Mouse (Mus musculus): ENCODE measurements around the gene Galnt10. TPM values are rescaled to one million over a fixed set of nuclear protein-coding genes. Genes with fewer than 3 reads are reported as not detected.
A peak's percentile ranks its signal among the peaks of the same experiment; 100 is the strongest.

The Galnt10 gene
- polyA plus RNA-seq, 1 experiment from 2014 or later, result 13.3 TPM

GRCm38 (mm10) chr11:57797828-57798227 lies 152.6 kb downstream of the Galnt10 start:
- 78% methylated on average over 9 of the region's 9 CpGs for WGBS
- Histone ChIP-seq H3K36me3 (ENCODE audit: control insufficient read depth, insufficient read depth) (no peaks in the 10 kb centered on the region), H3K27ac (ENCODE audit: low read length) (no peak overlapping the region)

DNA sequence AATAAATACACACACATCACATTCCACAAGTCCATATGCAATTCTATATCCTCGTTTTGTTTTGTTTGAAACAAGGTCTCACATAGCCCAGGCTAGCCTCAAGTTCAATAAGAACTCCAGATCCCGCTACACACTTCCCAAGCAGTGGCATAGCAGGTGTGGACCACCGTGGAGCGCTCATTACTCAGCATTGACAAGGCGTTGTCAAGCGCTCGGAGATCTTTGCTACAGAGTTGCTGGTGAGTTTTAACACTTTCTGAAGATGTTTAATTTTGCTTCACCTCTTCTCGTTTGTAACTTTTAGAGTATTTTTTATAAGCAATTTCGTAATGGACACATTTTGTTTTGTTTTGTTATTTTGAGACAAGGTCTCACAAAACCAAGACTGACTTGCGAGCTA lies 154.2 kb downstream of the Galnt10 start:
- WGBS, result 83% methylated on average over 10 of the region's 10 CpGs

More at GRCm38 (mm10) chr11:57797828-57798227, 152.6 kb downstream of the Galnt10 start:
- no peak overlapping the region for H3K9ac ChIP-seq (replicated peaks; ENCODE audit: low read depth, low read length)
- peaks cover 14% of the 10 kb centered on the region for H3K4me1 ChIP-seq (replicated peaks; ENCODE audit: control insufficient read depth, insufficient read depth, low read length)
- H3K4me2 ChIP-seq (ENCODE audit: low read length), result no peak overlapping the region
- H3K9me3 ChIP-seq (ENCODE audit: control insufficient read depth, low read length), result no peaks in the 10 kb centered on the region
- H3K27me3 ChIP-seq (replicated peaks; ENCODE audit: control insufficient read depth, insufficient read depth, low read length), result no peaks in the 10 kb centered on the region
- no peak for ATAC-seq
- no peak overlapping the region for H3K4me3 ChIP-seq (replicated peaks; ENCODE audit: low read length)

GRCm38 (mm10) chr11:57800266-57800951 lies 155.2 kb downstream of the Galnt10 start:
- Histone ChIP-seq H3K27ac (ENCODE audit: low read length) (no peak overlapping the region), H3K4me1 (replicated peaks; ENCODE audit: control insufficient read depth, insufficient read depth, low read length) (peaks cover 21% of the 10 kb centered on the region), H3K27me3 (replicated peaks; ENCODE audit: control insufficient read depth, insufficient read depth, low read length) (no peaks in the 10 kb centered on the region), H3K36me3 (ENCODE audit: control insufficient read depth, insufficient read depth) (no peaks in the 10 kb centered on the region), H3K9me3 (ENCODE audit: control insufficient read depth, low read length) (no peaks in the 10 kb centered on the region), H3K4me2 (ENCODE audit: low read length) (peak overlapping the region; percentile 92), H3K4me3 (replicated peaks; ENCODE audit: low read length) (peak overlapping the region; percentile 91), H3K9ac (replicated peaks; ENCODE audit: low read depth, low read length) (peak overlapping the region; percentile 64)
- 19% methylated on average over 22 of the region's 22 CpGs for WGBS
- ATAC-seq, result no peak

More for the DNA sequence above, 154.2 kb downstream of the Galnt10 start:
- no peak overlapping the region for H3K4me2 ChIP-seq (ENCODE audit: low read length)
- H3K36me3 ChIP-seq (ENCODE audit: control insufficient read depth, insufficient read depth), result no peaks in the 10 kb centered on the region
- H3K27ac ChIP-seq (ENCODE audit: low read length), result no peak overlapping the region
- no peak overlapping the region for H3K4me3 ChIP-seq (replicated peaks; ENCODE audit: low read length)
- H3K27me3 ChIP-seq (replicated peaks; ENCODE audit: control insufficient read depth, insufficient read depth, low read length), result no peaks in the 10 kb centered on the region
- no peak for ATAC-seq
- peaks cover 21% of the 10 kb centered on the region for H3K4me1 ChIP-seq (replicated peaks; ENCODE audit: control insufficient read depth, insufficient read depth, low read length)
- no peaks in the 10 kb centered on the region for H3K9me3 ChIP-seq (ENCODE audit: control insufficient read depth, low read length)
- no peak overlapping the region for H3K9ac ChIP-seq (replicated peaks; ENCODE audit: low read depth, low read length)

DNA sequence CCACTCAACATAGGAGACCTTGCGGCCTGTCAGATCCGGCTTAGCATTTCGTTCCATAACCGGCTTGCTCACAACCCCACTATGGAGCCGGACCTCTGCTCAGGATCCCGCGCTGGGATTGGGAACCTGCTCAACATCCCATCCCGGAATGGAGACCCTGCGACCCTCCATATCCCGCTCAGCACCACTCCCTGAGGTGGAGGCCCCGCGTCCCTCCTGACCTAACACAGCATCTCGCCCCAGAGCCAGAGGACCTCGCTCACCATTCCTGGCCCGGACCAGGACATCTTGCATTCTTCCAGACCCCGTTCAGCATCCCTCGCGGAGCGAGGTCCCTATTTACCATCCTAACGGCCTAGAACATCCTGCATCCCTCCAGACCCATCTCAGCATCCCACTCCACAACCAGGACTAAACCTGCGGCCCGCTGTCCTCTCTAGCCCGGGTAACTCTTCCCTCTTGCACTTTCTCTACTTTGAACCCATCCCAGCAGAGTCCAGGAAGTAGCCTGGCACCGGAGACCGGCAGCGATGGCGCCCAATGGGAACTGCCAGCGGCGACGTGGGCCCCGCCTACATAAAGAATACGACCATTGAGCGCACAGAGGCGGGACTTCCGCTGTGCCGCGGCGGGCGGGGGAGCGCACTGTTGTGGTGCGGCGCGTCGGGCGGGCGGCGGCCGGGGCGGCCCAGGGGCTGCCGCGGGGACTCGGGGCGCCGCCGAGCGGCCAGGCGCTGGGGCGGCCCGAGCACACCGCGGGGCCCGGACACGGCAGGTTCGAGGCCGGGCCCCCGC lies 155.9 kb downstream of the Galnt10 start, which contains the start of gene Sap30l:
Gene Sap30l (plus strand): TSS at position 667 of the 795 bp plus-strand sequence.
- WGBS, result 1% methylated on average over 66 of the region's 66 CpGs
- Histone ChIP-seq H3K4me3 (replicated peaks; ENCODE audit: low read length) (peak within 1 kb of the TSS; percentile 91), H3K36me3 (ENCODE audit: control insufficient read depth, insufficient read depth) (no peaks in the 10 kb centered on the region; the same call in 1 of the 2 replicates), H3K4me1 (replicated peaks; ENCODE audit: control insufficient read depth, insufficient read depth, low read length) (peaks cover 21% of the 10 kb centered on the region), H3K4me2 (ENCODE audit: low read length) (peak within 1 kb of the TSS; percentile 95), H3K9ac (replicated peaks; ENCODE audit: low read depth, low read length) (peak within 1 kb of the TSS; percentile 82), H3K27ac (ENCODE audit: low read length) (peak within 1 kb of the TSS; percentile 47; the same call in 1 of the 2 replicates), H3K27me3 (replicated peaks; ENCODE audit: control insufficient read depth, insufficient read depth, low read length) (no peaks in the 10 kb centered on the region), H3K9me3 (ENCODE audit: control insufficient read depth, low read length) (no peaks in the 10 kb centered on the region)
- peak; percentile 99 for ATAC-seq

DNA sequence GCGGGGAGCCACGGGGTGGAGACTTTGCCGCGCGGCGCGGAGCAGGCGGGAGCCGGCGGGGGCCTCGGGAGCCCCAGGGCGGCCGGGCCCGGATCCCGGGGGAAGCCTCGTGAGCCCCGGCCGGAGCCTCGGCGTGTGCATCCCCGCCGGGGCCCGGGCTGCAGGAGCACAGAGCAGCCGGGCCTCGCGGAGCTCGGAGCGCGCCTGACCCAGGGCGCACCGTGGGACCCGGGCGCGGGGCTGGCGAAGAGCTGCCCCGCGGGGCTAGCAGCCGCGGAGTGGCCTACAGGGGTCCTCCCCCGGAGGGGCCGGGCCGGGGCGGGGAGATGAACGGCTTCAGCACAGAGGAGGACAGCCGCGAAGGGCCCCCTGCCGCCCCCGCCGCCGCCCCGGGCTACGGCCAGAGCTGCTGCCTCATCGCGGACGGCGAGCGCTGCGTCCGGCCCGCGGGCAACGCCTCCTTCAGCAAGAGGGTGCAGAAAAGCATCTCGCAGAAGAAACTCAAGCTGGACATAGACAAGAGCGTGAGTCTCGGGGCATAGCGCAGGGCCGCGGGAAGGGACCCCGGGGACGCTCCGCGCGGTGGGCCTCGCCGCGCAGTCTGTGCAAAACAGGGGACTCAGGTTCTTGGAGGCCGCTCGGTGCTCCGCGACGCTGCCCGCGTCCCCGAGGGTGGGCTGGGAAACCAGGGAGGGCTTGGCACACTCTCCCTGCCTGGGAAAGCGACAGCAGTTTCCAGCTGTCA lies 156.7 kb downstream of the Galnt10 start:
- peak overlapping the region; percentile 82 for H3K9ac ChIP-seq (replicated peaks; ENCODE audit: low read depth, low read length)

GRCm38 (mm10) chr11:57802511-57802870 lies 157.2 kb downstream of the Galnt10 start:
- H3K4me3 ChIP-seq (replicated peaks; ENCODE audit: low read length), result peak overlapping the region; percentile 91
- H3K27me3 ChIP-seq (replicated peaks; ENCODE audit: control insufficient read depth, insufficient read depth, low read length), result no peaks in the 10 kb centered on the region
- no peak overlapping the region; the same call in 1 of the 2 replicates for H3K27ac ChIP-seq (ENCODE audit: low read length)
- H3K9ac ChIP-seq (replicated peaks; ENCODE audit: low read depth, low read length), result peak overlapping the region; percentile 82
- no peaks in the 10 kb centered on the region for H3K9me3 ChIP-seq (ENCODE audit: control insufficient read depth, low read length)
- H3K4me2 ChIP-seq (ENCODE audit: low read length), result peak overlapping the region; percentile 95
- WGBS, result under 1% methylated on average over 18 of the region's 18 CpGs
- no peaks in the 10 kb centered on the region; the same call in 1 of the 2 replicates for H3K36me3 ChIP-seq (ENCODE audit: control insufficient read depth, insufficient read depth)
- peaks cover 21% of the 10 kb centered on the region for H3K4me1 ChIP-seq (replicated peaks; ENCODE audit: control insufficient read depth, insufficient read depth, low read length)
- no peak for ATAC-seq

More for the DNA sequence above, 156.7 kb downstream of the Galnt10 start:
- Histone ChIP-seq H3K9me3 (ENCODE audit: control insufficient read depth, low read length) (no peaks in the 10 kb centered on the region), H3K27ac (ENCODE audit: low read length) (peak overlapping the region; percentile 33; the same call in 1 of the 2 replicates), H3K4me1 (replicated peaks; ENCODE audit: control insufficient read depth, insufficient read depth, low read length) (peaks cover 21% of the 10 kb centered on the region), H3K27me3 (replicated peaks; ENCODE audit: control insufficient read depth, insufficient read depth, low read length) (no peaks in the 10 kb centered on the region), H3K36me3 (ENCODE audit: control insufficient read depth, insufficient read depth) (no peaks in the 10 kb centered on the region; the same call in 1 of the 2 replicates), H3K4me3 (replicated peaks; ENCODE audit: low read length) (peak overlapping the region; percentile 91), H3K4me2 (ENCODE audit: low read length) (peak overlapping the region; percentile 95)
- ATAC-seq, result peak; percentile 60
- under 1% methylated on average over 84 of the region's 85 CpGs for WGBS

GRCm38 (mm10) chr11:57805047-57805446 lies 159.8 kb downstream of the Galnt10 start:
- Histone ChIP-seq H3K9me3 (ENCODE audit: control insufficient read depth, low read length) (no peaks in the 10 kb centered on the region), H3K36me3 (ENCODE audit: control insufficient read depth, insufficient read depth) (peaks cover 7% of the 10 kb centered on the region; the same call in 1 of the 2 replicates), H3K9ac (replicated peaks; ENCODE audit: low read depth, low read length) (no peak overlapping the region), H3K27ac (ENCODE audit: low read length) (no peak overlapping the region), H3K4me2 (ENCODE audit: low read length) (no peak overlapping the region), H3K4me3 (replicated peaks; ENCODE audit: low read length) (no peak overlapping the region), H3K27me3 (replicated peaks; ENCODE audit: control insufficient read depth, insufficient read depth, low read length) (no peaks in the 10 kb centered on the region), H3K4me1 (replicated peaks; ENCODE audit: control insufficient read depth, insufficient read depth, low read length) (peaks cover 21% of the 10 kb centered on the region)
- 85% methylated on average over 3 of the region's 3 CpGs for WGBS
- ATAC-seq, result no peak

- ATAC-seq, result no peak
- Histone ChIP-seq H3K36me3 (ENCODE audit: control insufficient read depth, insufficient read depth) (peaks cover 10% of the 10 kb centered on the region; the same call in 1 of the 2 replicates), H3K4me1 (replicated peaks; ENCODE audit: control insufficient read depth, insufficient read depth, low read length) (no peaks in the 10 kb centered on the region), H3K4me2 (ENCODE audit: low read length) (no peak overlapping the region), H3K9ac (replicated peaks; ENCODE audit: low read depth, low read length) (no peak overlapping the region), H3K27me3 (replicated peaks; ENCODE audit: control insufficient read depth, insufficient read depth, low read length) (no peaks in the 10 kb centered on the region), H3K4me3 (replicated peaks; ENCODE audit: low read length) (no peak overlapping the region), H3K9me3 (ENCODE audit: control insufficient read depth, low read length) (no peaks in the 10 kb centered on the region), H3K27ac (ENCODE audit: low read length) (no peak overlapping the region)
- WGBS, result 93% methylated on average over 17 of the region's 17 CpGs
Measured at GRCm38 (mm10) chr11:57809017-57809731, 163.9 kb downstream of the Galnt10 start.
